ENCODE assay signal across 8 mouse cellular contexts in the genomic region with DNA sequence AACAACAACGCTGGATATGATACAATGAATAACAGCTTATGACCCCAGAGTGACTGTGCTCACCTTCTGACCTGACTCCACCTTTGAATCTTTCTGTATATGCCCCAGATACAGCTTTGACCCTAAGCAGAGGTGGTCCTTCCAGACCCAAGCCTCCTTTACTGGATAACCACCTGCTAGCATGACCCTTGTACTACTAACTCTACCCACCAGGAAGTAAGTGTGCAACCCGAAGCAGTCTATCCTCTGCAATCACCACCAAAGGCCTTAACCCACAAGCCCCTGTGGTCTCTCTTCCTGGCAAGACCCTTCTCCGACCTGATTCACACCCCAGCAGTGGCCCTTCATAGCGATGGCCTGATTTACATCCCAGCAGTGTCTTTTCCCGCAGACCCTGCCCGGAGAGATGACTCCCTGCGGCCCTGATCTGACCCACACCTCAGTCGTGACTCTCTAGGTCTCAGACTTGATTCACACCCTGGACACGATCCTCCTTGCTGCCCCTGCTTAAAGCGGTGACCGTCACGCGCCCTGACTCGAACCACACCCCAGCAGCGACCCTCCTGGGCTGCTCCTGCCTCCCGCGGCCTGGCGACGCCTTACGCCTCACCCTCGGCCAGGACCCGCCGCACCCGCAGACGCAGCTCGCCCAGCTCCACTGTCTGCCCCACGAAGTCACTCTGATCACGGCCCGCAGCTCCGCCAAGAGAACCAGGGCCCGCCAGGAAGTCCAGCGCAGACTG. TPM values are rescaled to one million over a fixed set of nuclear protein-coding genes. Genes with fewer than 3 reads are reported as not detected.
DNase-seq lines count a peak whose midpoint lies in the region; ATAC-seq and TF ChIP-seq lines count a peak whose summit lies in the region.

No protein-coding gene starts in this region.

- H3K9ac ChIP-seq in lung, postnatal 0 days (replicated peaks; ENCODE audit: low read depth), result peak overlapping the region; percentile 95

- ATAC-seq in lung, postnatal 0 days, result peak; percentile 77
- peak; percentile 47 to 52 for ATAC-seq in hematopoietic stem cell, adult 5-6 weeks (replicated peaks in 1 of 2; ENCODE audit: insufficient read depth in 1 of 2, low FRiP score in 2 of 2, low TSS enrichment in 1 of 2, low read depth in 1 of 2, poor library complexity in 2 of 2, severe bottlenecking in 2 of 2)

- H3K4me2 ChIP-seq in lung, postnatal 0 days (replicated peaks; ENCODE audit: low read depth, low read length), result peak overlapping the region; percentile 90

- H3K9me3 ChIP-seq in lung, postnatal 0 days (ENCODE audit: low read length), result no peaks in the 10 kb centered on the region
- no peaks in the 10 kb centered on the region for H3K9me3 ChIP-seq in megakaryocyte, embryonic 14.5 days

- H3K27ac ChIP-seq in lung, postnatal 0 days (ENCODE audit: low read length), result peak overlapping the region; percentile 92

- no peak; the same call in 1 of the 2 replicates for TF ChIP-seq CTCF in lung, postnatal 0 days (IDR thresholded peaks at IDR 0.05)

- DNase-seq in lung, postnatal 0 days (ENCODE audit: low spot score), result peak; percentile 54
- no peak for DNase-seq in lung, postnatal 14 days
- peak; percentile 28 for DNase-seq in adipocyte (ENCODE audit: low spot score)
- DNase-seq in adrenal gland, postnatal 4 days (ENCODE audit: low spot score in 2 of 2), result no peak
- DNase-seq in cerebellum, adult 11-12 months, result no peak
- DNase-seq in embryo, embryonic 10.5 days (ENCODE audit: low spot score), result no peak

- under 1% methylated on average over 32 of the region's 32 CpGs for WGBS in lung, postnatal 0 days

- no peaks in the 10 kb centered on the region for H3K27me3 ChIP-seq in lung, postnatal 0 days (replicated peaks; ENCODE audit: insufficient read depth, low read length)
- H3K27me3 ChIP-seq in megakaryocyte, embryonic 14.5 days (replicated peaks), result no peaks in the 10 kb centered on the region

- no peak for TF ChIP-seq EP300 in lung, postnatal 0 days (IDR thresholded peaks at IDR 0.05)

- peaks cover 15% of the 10 kb centered on the region; the same call in 1 of the 2 replicates for H3K4me1 ChIP-seq in lung, postnatal 0 days (ENCODE audit: insufficient read depth, low read depth, low read length)
- H3K4me1 ChIP-seq in megakaryocyte, embryonic 14.5 days, result peaks cover 55% of the 10 kb centered on the region

- peaks cover 1% of the 10 kb centered on the region for H3K36me3 ChIP-seq in lung, postnatal 0 days (ENCODE audit: insufficient read depth, low read length)
- peaks cover 12% of the 10 kb centered on the region for H3K36me3 ChIP-seq in megakaryocyte, embryonic 14.5 days (replicated peaks; ENCODE audit: low read length)

- peak overlapping the region; percentile 93 for H3K4me3 ChIP-seq in lung, postnatal 0 days (ENCODE audit: low read depth, low read length)
- peak overlapping the region; percentile 100 for H3K4me3 ChIP-seq in megakaryocyte, embryonic 14.5 days (replicated peaks)

RNA-seq across cellular contexts. Expression of a gene that starts 0.5 kb away (rescaled TPM):
- 36.8 and 39.9 TPM in 2 replicates for polyA plus RNA-seq in lung, postnatal 0 days (2015; fragmentation: Nextera tagmentation; extraction: Ambion mirVana)
- 91.3 and 96.3 TPM in 2 replicates for total RNA-seq in hematopoietic stem cell, adult 5-6 weeks (2017)
- polyA plus RNA-seq in megakaryocyte, embryonic 14.5 days (2012; ENCODE audit: insufficient read depth, low replicate concordance), result 64.1 and 72.4 TPM in 2 replicates
- total RNA-seq in adrenal gland, postnatal 4 days (2021), result 10 to 100 TPM; 88.6 to 95.3 TPM

RNA-seq across cellular contexts. Expression of a gene that starts 0.5 kb away (rescaled TPM):
- 24.8 and 26.3 TPM in 2 replicates for polyA plus RNA-seq in lung, postnatal 0 days (2015; fragmentation: Nextera tagmentation; extraction: Ambion mirVana)
- total RNA-seq in hematopoietic stem cell, adult 5-6 weeks (2017), result 16.2 and 23.0 TPM in 2 replicates
- 2.8 and 3.5 TPM in 2 replicates for polyA plus RNA-seq in megakaryocyte, embryonic 14.5 days (2012; ENCODE audit: insufficient read depth, low replicate concordance)
- 10 to 100 TPM; 28.0 to 30.1 TPM for total RNA-seq in adrenal gland, postnatal 4 days (2021)

RNA-seq across cellular contexts. Expression of a gene that starts 31.1 kb away (rescaled TPM):
- 7.1 and 8.2 TPM in 2 replicates for polyA plus RNA-seq in lung, postnatal 0 days (2015; fragmentation: Nextera tagmentation; extraction: Ambion mirVana)
- total RNA-seq in hematopoietic stem cell, adult 5-6 weeks (2017), result 8.6 and 10.9 TPM in 2 replicates
- 4.4 and 4.5 TPM in 2 replicates for polyA plus RNA-seq in megakaryocyte, embryonic 14.5 days (2012; ENCODE audit: insufficient read depth, low replicate concordance)
- total RNA-seq in adrenal gland, postnatal 4 days (2021), result 10 to 100 TPM; 17.7 to 17.8 TPM

RNA-seq across cellular contexts. Expression of a gene that starts 40.4 kb away (rescaled TPM):
- polyA plus RNA-seq in lung, postnatal 0 days (2015; fragmentation: Nextera tagmentation; extraction: Ambion mirVana), result 5.9 and 6.3 TPM in 2 replicates
- 4.7 and 23.1 TPM in 2 replicates for total RNA-seq in hematopoietic stem cell, adult 5-6 weeks (2017)
- 0.74 TPM in 1 of 2 replicates, not detected in the other for polyA plus RNA-seq in megakaryocyte, embryonic 14.5 days (2012; ENCODE audit: insufficient read depth, low replicate concordance)
- 10 to 100 TPM; 26.2 to 29.4 TPM for total RNA-seq in adrenal gland, postnatal 4 days (2021)

RNA-seq across cellular contexts. Expression of a gene that starts 46.3 kb away (rescaled TPM):
- 0.10 and 0.19 TPM in 2 replicates for polyA plus RNA-seq in lung, postnatal 0 days (2015; fragmentation: Nextera tagmentation; extraction: Ambion mirVana)
- total RNA-seq in hematopoietic stem cell, adult 5-6 weeks (2017), result 1.1 and 1.8 TPM in 2 replicates
- polyA plus RNA-seq in megakaryocyte, embryonic 14.5 days (2012; ENCODE audit: insufficient read depth, low replicate concordance), result 0.55 TPM in 1 of 2 replicates, not detected in the other
- 1 to 10 TPM; 3.2 to 8.1 TPM for total RNA-seq in adrenal gland, postnatal 4 days (2021)

Comparison
In these comparisons a context has a peak if more than half of its experiments do, and no peak if none do; other contexts are left out.
1. DNase-seq: peak in lung, postnatal 0 days (single experiment) and adipocyte (single experiment); none in lung, postnatal 14 days (single experiment), adrenal gland, postnatal 4 days (0 of 2), cerebellum, adult 11-12 months (single experiment) and embryo, embryonic 10.5 days (single experiment).